Mouse (Mus musculus) megakaryocyte, embryonic 14.5 days (primary cell): ENCODE data around the gene Tmem254a. TPM values are rescaled to one million over a fixed set of nuclear protein-coding genes. Genes with fewer than 3 reads are reported as not detected.
"Not testable (repeated sequence)": the region's sequence is repeated elsewhere in the genome, so short reads cannot be mapped to it uniquely, and the experiment has no call there.

Source experiments
- H3K27me3 ChIP-seq: replicated peaks from 2 replicates; pipeline ENCODE3; 2012; ENCODE audit warnings: inconsistent platforms
- H3K36me3 ChIP-seq: replicated peaks from 2 replicates; pipeline ENCODE3; 2012; ENCODE audit warnings: low read length, inconsistent platforms, mixed read lengths
- H3K4me1 ChIP-seq: 2 replicates; pipeline ENCODE4 v1.6.1; 2012; ENCODE audit warnings: inconsistent platforms
- H3K4me3 ChIP-seq: replicated peaks from 2 replicates; pipeline ENCODE3; 2012; ENCODE audit warnings: moderate library complexity, mild to moderate bottlenecking, inconsistent platforms
- H3K9me3 ChIP-seq: 2 replicates; pipeline ENCODE4 v1.6.1; 2012; ENCODE audit warnings: inconsistent platforms
- polyA plus RNA-seq: library from polyadenylated mRNA; stranded (reverse); fragments of >175 nt; gene quantifications from 2 replicates; pipeline ENCODE4 v1.2.3, GENCODE M21; 2012; ENCODE audit warnings: low replicate concordance; ENCODE audit not compliant: insufficient read depth

Gene Tmem254a
- 0.85 TPM in 1 of 2 replicates, not detected in the other for polyA plus RNA-seq

DNA sequence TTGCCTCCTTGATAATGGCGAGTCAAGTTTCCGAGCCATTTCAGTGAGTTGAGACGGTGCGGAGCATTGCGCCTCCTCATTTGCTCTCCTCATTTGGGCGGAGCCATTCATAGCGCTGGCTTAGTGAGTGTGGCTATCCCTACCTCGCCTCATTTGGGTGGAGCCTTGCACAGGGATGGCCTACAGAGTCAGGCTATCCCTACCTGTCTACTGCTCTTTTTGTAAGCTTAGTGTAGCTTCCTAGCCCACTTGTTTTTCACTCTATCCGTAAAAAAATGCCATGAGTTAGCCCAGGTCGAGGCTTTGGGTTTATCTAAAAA is at the start of gene Tmem254a:
TSS of gene Tmem254a (minus strand) at position 111 of the 320 bp plus-strand sequence.
- H3K36me3 ChIP-seq, H3K4me1 ChIP-seq, H3K9me3 ChIP-seq, H3K4me3 ChIP-seq, H3K27me3 ChIP-seq: not testable (repeated sequence)

- not testable (repeated sequence) for H3K4me3 ChIP-seq, H3K36me3 ChIP-seq
These were observed 30.4 kb upstream of the Tmem254a start for GRCm38 (mm10) chr14:25957861-25958260.

DNA sequence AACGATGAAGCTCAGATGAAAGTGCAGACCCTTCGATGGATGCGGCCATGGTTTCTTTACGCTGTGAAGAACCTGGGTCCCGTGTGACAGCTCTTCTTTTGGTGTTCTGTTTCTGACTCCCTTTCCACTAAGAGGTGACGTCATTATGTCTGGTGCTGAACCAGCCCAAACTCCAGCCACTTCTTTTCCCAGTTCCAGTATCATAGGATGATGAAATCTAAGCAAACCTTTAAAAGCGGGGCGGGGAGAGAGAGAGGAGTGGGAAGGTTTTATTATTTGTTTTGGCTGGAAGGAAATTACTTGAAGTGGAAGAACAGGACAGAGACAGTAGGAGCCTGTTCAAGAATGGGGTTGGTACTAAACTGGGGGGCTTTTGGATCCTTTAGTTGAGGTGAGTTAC is 10.5 kb upstream of the Tmem254a start, which contains the start of gene Cphx1:
TSS of gene Cphx1 (plus strand) at position 301 of the 400 bp plus-strand sequence.
- not testable (repeated sequence) for H3K36me3 ChIP-seq, H3K4me1 ChIP-seq, H3K4me3 ChIP-seq, H3K27me3 ChIP-seq, H3K9me3 ChIP-seq

More at GRCm38 (mm10) chr14:25957861-25958260, 30.4 kb upstream of the Tmem254a start:
- H3K4me1 ChIP-seq, H3K9me3 ChIP-seq, H3K27me3 ChIP-seq: not testable (repeated sequence)

- H3K4me1 ChIP-seq, H3K27me3 ChIP-seq, H3K4me3 ChIP-seq, H3K9me3 ChIP-seq, H3K36me3 ChIP-seq: not testable (repeated sequence)
These were observed 9.6 kb upstream of the Tmem254a start for GRCm38 (mm10) chr14:25936867-25937630.

GRCm38 (mm10) chr14:25926814-25927561 is 484 bp downstream of the Tmem254a start:
- H3K36me3 ChIP-seq, H3K9me3 ChIP-seq, H3K4me1 ChIP-seq, H3K4me3 ChIP-seq, H3K27me3 ChIP-seq: not testable (repeated sequence)

- H3K36me3 ChIP-seq, H3K27me3 ChIP-seq: not testable (repeated sequence)
These were observed 8.9 kb downstream of the Tmem254a start for GRCm38 (mm10) chr14:25918427-25919170.

DNA sequence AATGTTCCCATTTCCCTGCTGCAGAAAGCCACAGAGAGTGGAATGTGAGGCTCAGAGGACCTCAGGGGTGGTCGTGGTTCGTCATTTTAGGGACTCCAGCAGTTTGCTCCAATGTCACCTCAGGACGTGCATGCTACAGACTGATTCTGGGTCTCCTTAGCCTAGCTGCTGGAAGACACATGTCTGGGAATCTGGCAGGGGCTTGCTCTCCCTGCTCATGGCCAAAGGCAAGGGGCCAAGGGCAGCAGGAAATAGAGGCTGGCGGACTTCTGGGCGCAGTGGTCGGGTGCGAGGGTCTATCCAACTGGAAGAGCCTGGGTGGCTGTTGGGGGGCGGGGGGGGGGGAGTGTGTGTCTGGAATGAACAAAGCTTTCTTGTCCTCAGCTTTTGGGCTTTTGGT is 18.5 kb downstream of the Tmem254a start:
- not testable (repeated sequence) for H3K36me3 ChIP-seq, H3K4me1 ChIP-seq, H3K9me3 ChIP-seq, H3K27me3 ChIP-seq, H3K4me3 ChIP-seq

More at GRCm38 (mm10) chr14:25918427-25919170, 8.9 kb downstream of the Tmem254a start:
- H3K9me3 ChIP-seq, H3K4me3 ChIP-seq, H3K4me1 ChIP-seq: not testable (repeated sequence)

DNA sequence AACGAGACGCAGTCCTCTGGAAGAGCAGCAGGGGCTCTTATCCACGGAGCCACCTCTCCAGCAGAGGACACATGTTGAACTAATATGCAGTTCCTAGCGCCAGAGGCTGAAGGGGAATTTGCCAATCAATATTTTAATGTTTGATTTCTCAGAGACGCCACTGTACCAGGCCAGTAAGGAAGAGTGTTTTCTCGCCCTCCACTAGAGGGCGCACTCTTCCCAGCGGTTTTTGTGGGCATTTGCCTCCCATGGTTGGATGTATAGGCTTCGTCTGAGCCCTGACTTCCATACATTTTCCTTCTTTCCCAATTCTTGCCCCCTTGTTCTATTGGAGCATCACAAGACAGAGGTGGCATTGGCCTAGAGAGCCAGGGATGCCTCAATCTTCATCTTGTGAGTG is 20.2 kb downstream of the Tmem254a start:
- not testable (repeated sequence) for H3K36me3 ChIP-seq, H3K4me3 ChIP-seq, H3K9me3 ChIP-seq, H3K4me1 ChIP-seq, H3K27me3 ChIP-seq

GRCm38 (mm10) chr14:25905243-25905642 is 22.2 kb downstream of the Tmem254a start:
- not testable (repeated sequence) for H3K4me3 ChIP-seq, H3K36me3 ChIP-seq, H3K4me1 ChIP-seq, H3K27me3 ChIP-seq, H3K9me3 ChIP-seq

DNA sequence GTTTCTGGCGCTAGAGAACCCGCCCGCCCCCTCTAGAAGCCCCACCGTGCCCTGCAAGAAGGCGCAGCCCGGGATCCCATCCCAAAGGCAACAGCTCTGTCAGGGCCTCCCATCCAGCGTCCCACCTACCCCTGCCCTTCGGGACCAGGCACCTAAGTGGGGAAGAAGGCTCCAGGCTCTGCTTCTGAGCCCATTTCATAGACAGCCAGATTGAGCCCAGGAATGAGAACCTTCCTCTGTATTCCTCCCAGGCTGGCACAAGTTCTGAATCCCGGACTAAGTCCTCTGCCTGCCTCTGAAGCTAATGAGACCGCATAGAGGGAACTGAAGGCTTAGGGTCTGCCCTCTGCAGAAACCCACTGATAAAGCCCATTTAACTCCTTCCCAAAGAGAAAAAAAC is 24.5 kb downstream of the Tmem254a start, which contains the start of gene Plac9a:
TSS of gene Plac9a (minus strand) at position 101 of the 400 bp plus-strand sequence.
- H3K4me1 ChIP-seq, H3K36me3 ChIP-seq, H3K9me3 ChIP-seq, H3K27me3 ChIP-seq, H3K4me3 ChIP-seq: not testable (repeated sequence)

- H3K4me1 ChIP-seq, H3K36me3 ChIP-seq, H3K9me3 ChIP-seq: not testable (repeated sequence)
These were observed 31.8 kb downstream of the Tmem254a start for GRCm38 (mm10) chr14:25895686-25896085.

GRCm38 (mm10) chr14:25894566-25894965 is 32.9 kb downstream of the Tmem254a start:
- not testable (repeated sequence) for H3K4me3 ChIP-seq, H3K27me3 ChIP-seq, H3K36me3 ChIP-seq, H3K9me3 ChIP-seq, H3K4me1 ChIP-seq

More at GRCm38 (mm10) chr14:25895686-25896085, 31.8 kb downstream of the Tmem254a start:
- H3K4me3 ChIP-seq, H3K27me3 ChIP-seq: not testable (repeated sequence)

- not testable (repeated sequence) for H3K27me3 ChIP-seq, H3K4me1 ChIP-seq, H3K4me3 ChIP-seq, H3K9me3 ChIP-seq, H3K36me3 ChIP-seq
These were observed 41.6 kb downstream of the Tmem254a start for GRCm38 (mm10) chr14:25885886-25886285.

- not testable (repeated sequence) for H3K27me3 ChIP-seq, H3K4me3 ChIP-seq, H3K4me1 ChIP-seq, H3K9me3 ChIP-seq, H3K36me3 ChIP-seq
These were observed 45.7 kb downstream of the Tmem254a start for GRCm38 (mm10) chr14:25881769-25882168.

DNA sequence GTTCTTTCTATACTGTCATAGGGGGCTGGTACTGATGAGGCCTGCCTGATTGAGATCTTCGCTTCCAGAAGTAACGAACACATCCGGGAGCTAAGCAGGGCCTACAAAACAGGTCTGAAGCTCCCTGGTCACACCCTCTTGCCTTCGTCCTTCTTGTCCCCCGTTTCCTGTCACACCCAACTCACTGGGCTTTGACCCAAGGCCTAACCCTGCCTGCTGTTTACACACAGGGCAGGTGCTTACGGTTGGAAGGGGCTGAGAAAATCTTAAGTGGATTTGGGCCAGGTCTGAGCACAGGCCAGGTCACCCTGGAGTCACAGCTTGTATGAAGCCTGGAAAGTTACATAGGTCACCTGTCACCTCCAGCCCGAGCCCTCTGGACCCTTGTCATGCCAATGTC is 50.8 kb downstream of the Tmem254a start:
- H3K4me1 ChIP-seq, H3K27me3 ChIP-seq, H3K4me3 ChIP-seq, H3K9me3 ChIP-seq: not testable (repeated sequence)
- H3K36me3 ChIP-seq, result peaks cover 34% of the 10 kb centered on the region
